16 mouse cellular contexts compared by ENCODE assay signal in the genomic region with DNA sequence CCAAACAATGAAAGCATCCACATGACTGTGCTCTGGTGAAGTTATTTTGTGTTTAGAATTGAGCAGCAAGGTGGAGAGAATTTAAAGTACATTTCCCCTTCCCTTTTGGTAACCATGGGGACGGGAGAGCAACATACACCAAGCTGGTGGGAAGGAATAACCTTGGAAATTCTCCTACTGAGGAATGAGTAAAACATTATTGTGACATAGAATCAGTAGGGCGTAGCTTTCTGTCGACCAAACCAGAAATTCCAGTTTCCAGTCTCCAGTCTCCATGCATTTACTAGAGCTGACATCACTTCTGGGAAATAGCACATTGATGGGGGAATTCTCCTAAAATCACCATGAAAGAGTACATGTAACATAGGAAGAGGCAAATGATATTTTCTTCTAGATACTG. TPM values are rescaled to one million over a fixed set of nuclear protein-coding genes. Genes with fewer than 3 reads are reported as not detected.
A peak's percentile ranks its signal among the peaks of the same experiment; 100 is the strongest.
DNase-seq lines count a peak whose midpoint lies in the region; ATAC-seq and TF ChIP-seq lines count a peak whose summit lies in the region.
"Had no signal": no experiment of that assay in that cellular context is flagged by ENCODE, and none has a peak within 500 bp of the region (broad histone marks: within the 10 kb centered on the region; RNA-seq: fewer than 3 reads in every experiment).

No protein-coding gene starts in this region.

- H3K4me1 ChIP-seq in intestine, embryonic 14.5 days (replicated peaks; ENCODE audit: control insufficient read depth, insufficient read depth, low read length): no peaks in the 10 kb centered on the region
- H3K4me1 ChIP-seq in intestine, postnatal 0 days (replicated peaks; ENCODE audit: control insufficient read depth, insufficient read depth, low read length): no peaks in the 10 kb centered on the region
- H3K4me1 ChIP-seq in lung, postnatal 0 days (ENCODE audit: insufficient read depth, low read depth, low read length): no peaks in the 10 kb centered on the region; the same call in 1 of the 2 replicates
- H3K4me1 ChIP-seq in embryonic facial prominence, embryonic 14.5 days (ENCODE audit: control insufficient read depth, insufficient read depth, low read length): peaks cover 11% of the 10 kb centered on the region; the same call in 1 of the 2 replicates
- no peaks in the 10 kb centered on the region for H3K4me1 ChIP-seq in stomach, embryonic 15.5 days

- no peaks in the 10 kb centered on the region for H3K36me3 ChIP-seq in intestine, embryonic 14.5 days (ENCODE audit: control insufficient read depth, insufficient read depth, low read length)
- no peaks in the 10 kb centered on the region for H3K36me3 ChIP-seq in intestine, postnatal 0 days (ENCODE audit: control insufficient read depth, insufficient read depth)
- H3K36me3 ChIP-seq in lung, postnatal 0 days (ENCODE audit: insufficient read depth, low read length): no peaks in the 10 kb centered on the region
- H3K36me3 ChIP-seq in embryonic facial prominence, embryonic 14.5 days (ENCODE audit: control insufficient read depth, insufficient read depth, low read length): no peaks in the 10 kb centered on the region
- no peaks in the 10 kb centered on the region for H3K36me3 ChIP-seq in stomach, embryonic 15.5 days
- H3K36me3 ChIP-seq: forebrain, embryonic 15.5 days had no signal

- no peak for DNase-seq in intestine, embryonic 14.5 days (ENCODE audit: low spot score)
- peak; percentile 53 for DNase-seq in lung, postnatal 0 days (ENCODE audit: low spot score)
- DNase-seq in lung, postnatal 14 days: no peak
- DNase-seq in embryonic facial prominence, embryonic 14.5 days (ENCODE audit: low spot score): peak; percentile 77
- DNase-seq in right cerebral cortex, postnatal 14 days: no peak
- no peak for DNase-seq in spleen, adult 18-20 months
- DNase-seq: adrenal gland, adult 8-10 months; cerebellum, adult 9-11 months; gastrocnemius, adult 2 months; heart, adult 2 months; liver had no signal

- ATAC-seq in intestine, embryonic 14.5 days (replicated peaks; ENCODE audit: low FRiP score, low TSS enrichment, low read depth): peak; percentile 47
- ATAC-seq in intestine, postnatal 0 days: no peak
- 0 out of 2 replicates have a peak, but pooled peaks have one; percentile 30 for ATAC-seq in lung, postnatal 0 days
- 0 out of 2 replicates have a peak, but pooled peaks have one; percentile 30 for ATAC-seq in embryonic facial prominence, embryonic 14.5 days (ENCODE audit: low read depth)
- ATAC-seq in stomach, embryonic 15.5 days (ENCODE audit: insufficient read depth, low FRiP score, low read depth): peak; percentile 78
- ATAC-seq: forebrain, embryonic 15.5 days had no signal

- 60% methylated on average over 3 of the region's 3 CpGs for WGBS in intestine, embryonic 14.5 days
- 25% methylated on average over 3 of the region's 3 CpGs for WGBS in intestine, postnatal 0 days
- WGBS in lung, postnatal 0 days: 47% methylated on average over 3 of the region's 3 CpGs
- 58% methylated on average over 3 of the region's 3 CpGs for WGBS in embryonic facial prominence, embryonic 14.5 days
- 62% methylated on average over 3 of the region's 3 CpGs for WGBS in stomach, embryonic 15.5 days

- TF ChIP-seq EP300 in lung, postnatal 0 days (IDR thresholded peaks at IDR 0.05): no peak

- H3K27me3 ChIP-seq in intestine, embryonic 14.5 days (replicated peaks; ENCODE audit: control insufficient read depth, insufficient read depth, low read length): no peaks in the 10 kb centered on the region
- H3K27me3 ChIP-seq in intestine, postnatal 0 days (replicated peaks; ENCODE audit: control insufficient read depth, insufficient read depth, low read length): no peaks in the 10 kb centered on the region
- no peaks in the 10 kb centered on the region for H3K27me3 ChIP-seq in lung, postnatal 0 days (replicated peaks; ENCODE audit: insufficient read depth, low read length)
- no peaks in the 10 kb centered on the region for H3K27me3 ChIP-seq in embryonic facial prominence, embryonic 14.5 days (replicated peaks; ENCODE audit: control insufficient read depth, insufficient read depth, low read length)
- H3K27me3 ChIP-seq in stomach, embryonic 15.5 days (replicated peaks): no peaks in the 10 kb centered on the region
- H3K27me3 ChIP-seq: forebrain, embryonic 15.5 days had no signal

- no peak overlapping the region for H3K4me3 ChIP-seq in intestine, embryonic 14.5 days (ENCODE audit: low read depth, low read length)
- H3K4me3 ChIP-seq in intestine, postnatal 0 days (ENCODE audit: low read depth, low read length): no peak overlapping the region
- no peak overlapping the region for H3K4me3 ChIP-seq in lung, postnatal 0 days (ENCODE audit: low read depth, low read length)
- H3K4me3 ChIP-seq in embryonic facial prominence, embryonic 14.5 days (ENCODE audit: low read depth, low read length): no peak overlapping the region
- H3K4me3 ChIP-seq in stomach, embryonic 15.5 days (replicated peaks): no peak overlapping the region
- H3K4me3 ChIP-seq: forebrain, embryonic 15.5 days; gastrocnemius, adult 2 months; heart, adult 2 months; myocyte had no signal

- no peak overlapping the region for H3K27ac ChIP-seq in intestine, embryonic 14.5 days (ENCODE audit: low read depth)
- no peak overlapping the region for H3K27ac ChIP-seq in intestine, postnatal 0 days (ENCODE audit: low read depth, low read length)
- H3K27ac ChIP-seq in lung, postnatal 0 days (ENCODE audit: low read length): no peak overlapping the region
- no peak overlapping the region for H3K27ac ChIP-seq in embryonic facial prominence, embryonic 14.5 days (replicated peaks; ENCODE audit: low read depth, low read length)
- no peak overlapping the region for H3K27ac ChIP-seq in stomach, embryonic 15.5 days
- H3K27ac ChIP-seq: forebrain, embryonic 15.5 days; gastrocnemius, adult 2 months; heart, adult 2 months; hindbrain, embryonic 14.5 days had no signal

- H3K9ac ChIP-seq in intestine, embryonic 14.5 days (ENCODE audit: low read length): no peak overlapping the region
- H3K9ac ChIP-seq in intestine, postnatal 0 days (ENCODE audit: low read depth, low read length): no peak overlapping the region
- no peak overlapping the region for H3K9ac ChIP-seq in lung, postnatal 0 days (replicated peaks; ENCODE audit: low read depth)
- H3K9ac ChIP-seq in embryonic facial prominence, embryonic 14.5 days (ENCODE audit: low read depth, low read length): no peak overlapping the region
- no peak overlapping the region for H3K9ac ChIP-seq in stomach, embryonic 15.5 days
- H3K9ac ChIP-seq: forebrain, embryonic 15.5 days; hindbrain, embryonic 14.5 days had no signal

- H3K9me3 ChIP-seq in intestine, embryonic 14.5 days (ENCODE audit: control insufficient read depth, low read length): no peaks in the 10 kb centered on the region
- no peaks in the 10 kb centered on the region for H3K9me3 ChIP-seq in intestine, postnatal 0 days (ENCODE audit: control insufficient read depth)
- H3K9me3 ChIP-seq in lung, postnatal 0 days (ENCODE audit: low read length): no peaks in the 10 kb centered on the region
- no peaks in the 10 kb centered on the region for H3K9me3 ChIP-seq in embryonic facial prominence, embryonic 14.5 days (ENCODE audit: control insufficient read depth, low read length)
- no peaks in the 10 kb centered on the region for H3K9me3 ChIP-seq in stomach, embryonic 15.5 days
- H3K9me3 ChIP-seq: forebrain, embryonic 15.5 days had no signal

- TF ChIP-seq CTCF in intestine, postnatal 0 days (IDR thresholded peaks at IDR 0.05; ENCODE audit: low read depth): no peak
- TF ChIP-seq CTCF in lung, postnatal 0 days (IDR thresholded peaks at IDR 0.05): no peak

- H3K4me2 ChIP-seq in intestine, embryonic 14.5 days (ENCODE audit: low read length): no peak overlapping the region
- H3K4me2 ChIP-seq in intestine, postnatal 0 days (replicated peaks; ENCODE audit: low read depth): no peak overlapping the region
- H3K4me2 ChIP-seq in lung, postnatal 0 days (replicated peaks; ENCODE audit: low read depth, low read length): no peak overlapping the region
- no peak overlapping the region for H3K4me2 ChIP-seq in embryonic facial prominence, embryonic 14.5 days (ENCODE audit: low read depth, low read length)
- H3K4me2 ChIP-seq in stomach, embryonic 15.5 days: no peak overlapping the region
- H3K4me2 ChIP-seq: forebrain, embryonic 15.5 days; hindbrain, embryonic 14.5 days had no signal

RNA-seq across cellular contexts. Expression of a gene that starts 28.7 kb away (rescaled TPM):
- polyA plus RNA-seq in intestine, embryonic 14.5 days (2014; fragmentation: Nextera tagmentation; extraction: Ambion mirVana): 85.0 and 104 TPM in 2 replicates
- polyA plus RNA-seq in intestine, postnatal 0 days (2015; fragmentation: Nextera tagmentation; extraction: Ambion mirVana): 16.5 and 18.1 TPM in 2 replicates
- polyA plus RNA-seq in lung, postnatal 0 days (2015; fragmentation: Nextera tagmentation; extraction: Ambion mirVana): 22.5 and 31.3 TPM in 2 replicates
- 99.7 and 116 TPM in 2 replicates for polyA plus RNA-seq in embryonic facial prominence, embryonic 14.5 days (2014; fragmentation: Nextera tagmentation; extraction: Ambion mirVana)
- polyA plus RNA-seq in stomach, embryonic 15.5 days (2015; fragmentation: Nextera tagmentation; extraction: Ambion mirVana): 63.1 and 66.3 TPM in 2 replicates

Comparison
In these comparisons a context has a peak if more than half of its experiments do, and no peak if none do; other contexts are left out.
1. DNase-seq: peak in lung, postnatal 0 days (single experiment) and embryonic facial prominence, embryonic 14.5 days (single experiment); none in intestine, embryonic 14.5 days (single experiment), lung, postnatal 14 days (single experiment), right cerebral cortex, postnatal 14 days (single experiment) and spleen, adult 18-20 months (0 of 2).